Mouse (Mus musculus): ENCODE measurements at regions not wholly inside any gene's neighbourhood (a gene's known extent, or its start where the extent isn't known, plus 50 kb on each side); places are given as distances from the start of the nearest gene placed in this dataset.

- no peak for DNase-seq (ENCODE audit: low spot score)
- WGBS: 85% methylated on average over 9 of the region's 9 CpGs
- Histone ChIP-seq H3K4me3 (no peak overlapping the region), H3K4me1 (no peaks in the 10 kb centered on the region), H3K27me3 (replicated peaks; ENCODE audit: low read depth, poor library complexity, severe bottlenecking) (no peaks in the 10 kb centered on the region), H3K27ac (replicated peaks) (no peak overlapping the region), H3K36me3 (replicated peaks) (no peaks in the 10 kb centered on the region), H3K9me3 (no peaks in the 10 kb centered on the region)
Observed at GRCm38 (mm10) chr15:36334436-36335113, 673.0 kb downstream of the Zfp706 start.

- Histone ChIP-seq H3K27me3 (replicated peaks; ENCODE audit: low read depth, poor library complexity, severe bottlenecking) (no peaks in the 10 kb centered on the region), H3K4me3 (no peak overlapping the region), H3K9me3 (no peaks in the 10 kb centered on the region), H3K27ac (replicated peaks) (no peak overlapping the region), H3K36me3 (replicated peaks) (no peaks in the 10 kb centered on the region), H3K4me1 (no peaks in the 10 kb centered on the region)
- 63% methylated on average over 1 of the region's 1 CpGs for WGBS
- no peak for DNase-seq (ENCODE audit: low spot score)
Observed at GRCm38 (mm10) chr15:36333857-36334256, 673.7 kb downstream of the Zfp706 start.

- H3K9me3 ChIP-seq: no peaks in the 10 kb centered on the region
- 72% methylated on average over 3 of the region's 3 CpGs for WGBS
- no peak overlapping the region for H3K27ac ChIP-seq (replicated peaks)
- H3K4me1 ChIP-seq: no peaks in the 10 kb centered on the region
- no peak for DNase-seq (ENCODE audit: low spot score)
- no peak overlapping the region for H3K4me3 ChIP-seq
- H3K36me3 ChIP-seq (replicated peaks): no peaks in the 10 kb centered on the region
- no peaks in the 10 kb centered on the region for H3K27me3 ChIP-seq (replicated peaks; ENCODE audit: low read depth, poor library complexity, severe bottlenecking)
Observed at GRCm38 (mm10) chr15:36333265-36333664, 674.3 kb downstream of the Zfp706 start.

Measured in embryonic facial prominence, embryonic 10.5 days (tissue).